Mouse (Mus musculus) gastrocnemius, postnatal 4 days (tissue): ENCODE measurements around the gene Slc5a12. TPM values are rescaled to one million over a fixed set of nuclear protein-coding genes. Genes with fewer than 3 reads are reported as not detected.

Experiments
- DNase-seq, 2 experiments: peaks; one replicate each; pipeline ENCODE4 v3.0.0; 2021 to 2022; ENCODE audit warnings: low spot score in 2 of 2, mixed read lengths in 2 of 2
- long read RNA-seq, 2 experiments: library from polyadenylated mRNA; stranded (forward); transcript quantifications; one replicate each; pipeline ENCODE4 v2.0.0; 2021
- total RNA-seq, 2 experiments: library from RNA; stranded (reverse); gene quantifications; 2 replicates each; pipeline ENCODE4 v1.2.3; 2021

Slc5a12 gene
- not detected for total RNA-seq
- long read RNA-seq, experiment 1, result 0 reads
- long read RNA-seq, experiment 2, result 0 reads

- DNase-seq, result no peak
Measured at GRCm38 (mm10) chr2:110596932-110597331, at the start of gene Slc5a12. Gene Slc5a12 (plus strand): TSS chr2:110597298.

DNA sequence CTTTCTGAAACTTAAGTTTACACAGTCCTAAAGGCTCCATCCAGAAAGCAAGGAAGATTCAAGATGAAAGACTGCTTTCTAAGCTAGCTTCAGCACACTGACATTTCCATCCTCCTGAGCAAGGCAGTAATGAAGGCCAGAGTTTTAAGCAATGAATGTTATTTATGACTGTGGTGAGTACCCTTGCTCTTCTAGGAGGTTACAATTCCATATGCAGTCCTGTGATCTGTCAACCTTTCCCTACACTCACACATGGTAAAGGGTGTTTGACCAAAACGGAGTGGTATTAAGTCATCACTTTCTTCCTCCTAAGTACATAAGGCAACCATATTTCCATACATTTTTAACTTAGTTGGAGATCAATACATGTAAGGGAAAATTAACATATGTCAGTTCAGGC is 41.0 kb upstream of the Slc5a12 start:
- DNase-seq, result no peak

GRCm38 (mm10) chr2:110562621-110563020 is 34.5 kb upstream of the Slc5a12 start:
- no peak for DNase-seq

DNA sequence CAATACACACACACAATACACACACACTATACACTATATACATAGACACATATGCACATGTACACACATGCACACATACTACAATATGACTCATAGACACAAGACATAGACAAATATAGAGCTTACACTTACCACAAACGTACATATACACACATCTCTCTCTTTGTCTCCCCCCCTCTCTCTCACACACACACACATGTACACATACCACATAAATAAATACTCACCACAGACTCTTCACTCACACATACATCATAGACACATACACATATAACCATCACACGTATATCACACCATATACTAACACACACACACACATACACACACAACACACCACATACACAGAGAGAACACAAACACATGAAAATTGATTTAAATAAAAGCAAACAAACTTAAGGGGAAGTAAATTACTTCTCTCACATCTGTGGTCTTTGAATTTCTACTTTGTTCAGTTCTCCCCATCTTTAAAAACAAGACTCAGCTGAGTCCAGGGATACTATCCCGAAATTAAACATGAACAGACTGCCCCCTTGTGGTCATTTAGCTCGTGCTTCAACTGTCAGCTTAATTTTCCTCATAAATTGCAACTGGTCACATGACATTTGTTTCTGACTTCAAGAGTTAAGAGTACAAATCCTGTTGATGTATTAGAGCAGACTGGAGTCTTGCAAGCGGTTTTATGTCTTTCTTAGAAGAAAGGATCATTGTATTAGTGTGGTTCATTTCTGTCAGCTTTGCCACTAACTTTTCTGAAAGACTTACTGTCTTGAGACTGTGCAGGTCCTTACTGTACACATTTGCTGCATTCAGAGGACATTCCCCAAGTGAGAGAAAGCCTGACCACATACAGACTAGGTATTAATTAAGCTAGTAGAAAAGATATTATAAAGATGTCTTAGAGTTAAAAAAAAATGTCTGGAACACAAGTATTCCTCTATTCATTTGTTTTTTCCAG is 32.1 kb upstream of the Slc5a12 start:
- DNase-seq, result peak; percentile 30 to 70

GRCm38 (mm10) chr2:110586692-110587091 is 10.4 kb upstream of the Slc5a12 start:
- no peak for DNase-seq

DNA sequence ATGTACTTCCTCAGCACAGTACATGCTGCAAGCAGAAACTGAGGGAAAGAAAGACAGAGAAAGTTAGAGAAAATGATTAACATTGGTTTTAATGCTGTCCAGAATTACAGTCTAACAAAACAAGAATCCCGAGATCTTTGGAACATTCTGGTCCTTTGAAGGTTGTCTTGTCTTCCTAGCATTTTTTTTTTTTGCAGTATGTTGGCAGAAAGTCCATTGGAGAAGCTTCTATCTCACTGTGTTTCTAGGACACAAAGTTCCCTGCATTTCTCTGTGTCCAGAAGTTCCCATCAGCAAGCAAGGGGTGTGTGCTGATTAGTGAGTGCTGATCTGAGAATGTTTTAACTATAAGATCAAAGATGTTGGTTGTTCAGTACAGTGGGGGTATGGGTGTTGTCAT is 7.1 kb upstream of the Slc5a12 start:
- no peak for DNase-seq

DNA sequence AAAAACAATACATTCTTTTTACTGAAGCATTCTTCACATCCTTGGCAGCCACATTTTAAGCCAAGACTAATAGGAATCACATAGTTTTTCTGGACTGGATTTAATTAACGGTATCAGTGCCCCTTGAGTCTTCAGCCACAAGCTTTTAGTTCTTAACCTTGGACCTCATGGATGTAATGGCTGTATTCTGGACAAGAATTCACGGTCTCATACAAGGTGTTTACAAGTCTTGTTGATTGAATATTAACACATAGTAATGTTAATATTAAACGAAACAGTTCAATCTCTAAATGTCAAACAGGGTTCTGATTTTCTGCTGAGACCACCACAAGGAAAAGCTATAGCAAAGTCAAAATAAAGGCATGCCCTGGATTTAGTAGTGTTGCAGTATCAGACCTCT is 4.8 kb upstream of the Slc5a12 start:
- DNase-seq, result no peak

DNA sequence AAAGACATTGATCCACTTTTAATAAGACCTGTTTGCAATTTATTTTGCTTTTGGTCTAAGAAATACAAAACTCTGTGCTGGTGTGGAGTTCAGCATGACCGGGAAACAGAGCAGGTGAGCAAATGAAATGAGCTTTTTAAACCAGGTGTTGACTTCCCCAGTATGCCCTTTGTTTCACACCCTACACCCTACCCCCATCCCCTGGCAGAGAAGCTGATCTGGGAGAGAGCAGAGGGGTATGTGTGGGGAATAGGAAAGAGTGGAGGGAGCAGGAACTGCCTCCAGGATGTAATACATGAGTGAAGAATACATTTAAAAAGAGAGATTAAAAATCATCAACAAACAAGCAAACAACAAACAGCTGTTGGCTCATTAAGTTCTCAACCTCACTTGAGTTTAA is 47.3 kb downstream of the Slc5a12 start:
- DNase-seq, result no peak

DNA sequence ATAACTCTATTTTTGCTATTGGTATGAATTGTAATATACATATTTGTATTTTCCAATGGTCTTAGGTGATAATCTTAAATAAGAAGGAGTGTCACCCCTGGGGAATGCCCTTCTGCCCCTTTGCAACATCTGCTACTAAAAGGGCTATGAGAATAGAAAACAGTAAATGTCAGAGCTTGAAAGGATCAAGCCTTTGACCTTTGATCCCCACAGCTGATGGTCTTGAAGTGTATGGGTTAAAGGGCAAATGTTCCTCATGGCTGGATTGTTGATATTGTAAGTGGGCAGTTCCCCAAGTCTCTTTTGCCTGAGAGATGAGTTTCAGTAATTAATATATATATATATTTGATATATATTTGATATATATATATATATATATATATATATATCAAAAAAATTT is 47.7 kb downstream of the Slc5a12 start:
- DNase-seq, result no peak

DNA sequence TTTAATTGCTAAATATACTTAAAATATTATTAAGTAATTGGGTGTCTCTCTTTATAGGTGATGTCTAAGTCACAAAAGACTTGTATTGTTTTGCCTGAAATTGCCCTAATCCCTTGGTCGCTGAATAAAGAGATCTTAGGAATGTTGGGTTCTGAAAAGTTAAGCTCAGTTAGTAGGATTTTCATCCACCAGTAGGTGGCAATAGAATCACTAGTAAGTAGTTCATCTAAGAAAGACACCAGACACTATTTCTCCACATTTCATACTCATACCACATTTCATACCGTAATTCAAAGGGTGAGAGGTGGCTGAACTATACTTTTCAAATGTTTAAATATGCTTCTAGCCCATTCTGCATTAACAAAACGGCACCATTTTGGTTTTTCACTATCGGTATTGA is 66.2 kb downstream of the Slc5a12 start:
- no peak for DNase-seq

GRCm38 (mm10) chr2:110671071-110671624 is 74.0 kb downstream of the Slc5a12 start:
- no peak for DNase-seq

Other genes with a start within 250 kb of the Slc5a12 start
- gene Fibin, start 234.1 kb upstream of the Slc5a12 start, total RNA-seq, result 10 to 100 TPM; 38.6 to 41.8 TPM
- gene Muc15, start 124.0 kb downstream of the Slc5a12 start, total RNA-seq, result under 1 TPM in 1 of 2 experiments, not detected in 1; 0.08 TPM